Mouse (Mus musculus) urinary bladder, adult 2 months (tissue): Measurements from ENCODE around the gene Klk1b4. TPM values are rescaled to one million over a fixed set of nuclear protein-coding genes. Genes with fewer than 3 reads are reported as not detected.

Experiments
- DNase-seq: peaks from one replicate; pipeline ENCODE4 v3.0.0; 2022; ENCODE audit warnings: low spot score
- polyA plus RNA-seq: library from polyadenylated mRNA; depleted of rRNA; stranded (reverse); fragments of >200 nt; gene quantifications from 2 replicates; pipeline ENCODE4 v1.2.3, GENCODE M21; 2012; rRNA removed

Klk1b4 gene
- polyA plus RNA-seq, 1 experiment: not detected

DNA sequence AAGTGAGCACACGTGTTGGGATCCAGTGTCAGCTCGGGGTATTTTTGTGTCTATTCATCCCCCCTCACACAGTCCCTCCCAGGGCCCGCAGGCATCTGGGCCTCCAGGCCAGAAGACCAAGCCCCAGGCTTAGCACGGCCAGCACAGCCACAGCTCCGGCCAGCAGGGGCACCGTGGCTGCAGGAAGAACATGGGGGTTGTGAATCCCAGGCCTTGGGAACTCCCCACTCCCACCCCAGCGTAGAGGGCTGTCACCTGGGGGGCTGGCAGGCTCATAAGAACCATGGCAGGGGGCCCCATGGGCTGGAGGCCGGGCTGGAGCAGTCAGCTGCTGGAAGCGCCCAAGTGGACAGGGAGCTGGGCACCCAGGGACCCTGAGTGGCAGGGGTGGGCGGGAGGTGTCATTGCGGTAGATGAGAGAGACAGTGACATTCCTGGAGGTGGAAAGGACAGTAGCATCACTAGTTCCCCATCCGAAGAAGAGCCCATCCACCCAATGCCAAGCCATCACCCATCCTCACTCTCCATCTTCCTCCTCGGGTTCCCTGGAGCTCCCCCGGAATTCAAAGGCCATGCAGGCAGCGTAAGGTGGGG, 45.9 kb downstream of the Klk1b4 start:
- no peak for DNase-seq

DNA sequence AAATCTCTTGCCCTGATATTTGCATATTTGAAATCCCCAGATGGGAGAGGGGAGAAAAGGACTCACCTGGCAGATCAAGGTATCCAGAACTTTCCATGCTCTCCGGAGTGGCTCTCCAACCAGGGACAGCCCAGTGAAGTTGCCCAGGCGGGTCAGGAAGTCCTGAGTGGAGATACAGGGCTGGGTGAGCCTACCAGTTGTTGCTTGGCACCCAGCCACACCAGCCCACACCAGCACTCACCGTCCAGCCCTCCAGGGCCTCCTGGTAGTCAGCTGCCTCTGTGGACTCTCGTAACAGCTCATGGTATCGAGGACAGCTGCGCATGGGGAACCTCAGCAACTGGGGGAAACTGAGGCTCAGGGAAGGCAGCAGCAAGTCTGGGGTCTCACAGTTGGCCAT, 47.7 kb downstream of the Klk1b4 start:
- no peak for DNase-seq

DNA sequence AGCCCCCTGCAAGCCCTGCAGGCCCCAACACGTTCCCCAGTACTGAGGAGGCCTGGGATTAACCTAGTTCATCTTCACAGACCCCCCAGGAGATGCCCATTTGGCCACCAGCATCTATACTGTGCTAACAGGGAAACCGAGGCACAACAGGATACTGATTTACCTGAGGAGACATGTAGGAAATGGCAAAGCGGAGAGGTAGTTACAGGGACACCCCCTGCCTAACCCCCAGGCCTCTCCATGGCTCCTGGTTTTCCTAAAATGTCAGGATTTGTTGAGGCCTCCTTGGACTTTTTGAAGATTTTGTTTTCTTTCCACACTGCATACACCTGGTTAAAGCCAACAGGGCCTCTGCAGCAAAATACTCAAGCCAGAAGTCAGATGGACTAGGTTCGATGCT, 50.0 kb downstream of the Klk1b4 start, which contains the start of gene Acp4:
Gene Acp4 (minus strand): TSS at position 101 of the 400 bp plus-strand sequence.
- no peak for DNase-seq

DNA sequence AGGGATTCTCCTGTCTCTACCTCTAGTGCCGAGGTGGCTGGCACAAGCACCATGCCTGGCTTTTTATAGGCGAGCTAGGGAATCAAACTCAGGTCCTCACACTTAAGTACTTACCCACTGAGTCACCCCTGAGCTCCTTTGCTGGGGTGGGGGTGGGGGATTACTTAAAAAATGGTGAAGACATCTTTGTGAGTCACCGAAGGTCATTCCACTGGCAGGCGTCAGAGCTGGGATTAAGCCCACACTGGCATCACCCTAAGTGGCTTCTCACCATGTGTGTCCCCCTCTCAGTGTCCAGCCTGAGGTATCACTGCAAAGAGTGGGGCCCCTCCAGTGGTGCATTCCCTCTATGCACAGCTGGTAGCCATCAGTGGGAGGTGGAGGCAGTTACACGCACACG, 53.2 kb downstream of the Klk1b4 start:
- no peak for DNase-seq

DNA sequence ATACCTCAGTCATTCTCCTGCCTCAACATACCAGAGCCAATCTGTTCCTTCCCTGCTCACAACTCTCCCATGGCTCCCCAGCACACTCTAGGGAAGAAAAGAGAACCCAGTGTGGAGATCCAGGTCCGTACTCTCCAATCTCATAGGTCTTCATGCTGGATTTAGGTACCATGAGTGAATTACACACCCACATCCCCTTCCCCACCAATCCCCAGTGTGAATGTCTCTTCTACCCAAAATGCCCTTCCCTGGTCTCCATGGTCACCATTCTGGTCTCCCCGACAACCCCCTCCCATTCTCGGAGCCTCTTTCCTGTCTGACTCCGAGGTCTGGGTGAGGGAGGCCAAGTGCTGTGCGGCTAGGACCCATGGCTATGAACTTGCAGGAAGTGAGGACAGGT, 53.9 kb downstream of the Klk1b4 start, which contains the start of gene Gm15517:
Gene Gm15517 (plus strand): TSS at position 301 of the 400 bp plus-strand sequence.
- DNase-seq: no peak

Other genes with a start within 250 kb of the Klk1b4 start
- not detected in 2 replicates for gene Klk1b1, start 240.7 kb upstream of the Klk1b4 start, polyA plus RNA-seq
- gene Klk1b9, start 231.4 kb upstream of the Klk1b4 start, polyA plus RNA-seq: not detected in 2 replicates
- not detected in 2 replicates for gene Klk1b11, start 211.6 kb upstream of the Klk1b4 start, polyA plus RNA-seq
- gene Klk1b26, start 195.3 kb upstream of the Klk1b4 start, polyA plus RNA-seq: not detected in 2 replicates
- gene Klk1b27, start 155.1 kb upstream of the Klk1b4 start, polyA plus RNA-seq: not detected in 2 replicates
- not detected in 2 replicates for gene Klk1b21, start 105.1 kb upstream of the Klk1b4 start, polyA plus RNA-seq
- not detected in 2 replicates for gene Klk1b22, start 94.8 kb upstream of the Klk1b4 start, polyA plus RNA-seq
- not detected in 2 replicates for gene Klk1b16, start 70.7 kb upstream of the Klk1b4 start, polyA plus RNA-seq
- gene Klk1b24, start 19.2 kb upstream of the Klk1b4 start, polyA plus RNA-seq: not detected in 2 replicates
- gene Klk1b3, start 9.2 kb upstream of the Klk1b4 start, polyA plus RNA-seq: not detected in 2 replicates
- gene Klk1b5, start 8.5 kb downstream of the Klk1b4 start, polyA plus RNA-seq: not detected in 2 replicates
- 0.17 and 0.40 TPM in 2 replicates for gene Klk1, start 17.9 kb downstream of the Klk1b4 start, polyA plus RNA-seq
- gene Gm36864, start 28.7 kb downstream of the Klk1b4 start, polyA plus RNA-seq: not detected in 2 replicates
- 0.71 and 1.1 TPM in 2 replicates for gene 1700028J19Rik, start 39.3 kb downstream of the Klk1b4 start, polyA plus RNA-seq
- 100 and 125 TPM in 2 replicates for gene 2410002F23Rik, start 39.3 kb downstream of the Klk1b4 start, polyA plus RNA-seq
- gene Acp4, start 49.9 kb downstream of the Klk1b4 start, polyA plus RNA-seq: not detected in 2 replicates
- 0.65 TPM in 1 of 2 replicates, not detected in the other for gene Gm15517, start 54.0 kb downstream of the Klk1b4 start, polyA plus RNA-seq
- gene Clec11a, start 99.5 kb downstream of the Klk1b4 start, polyA plus RNA-seq: 17.2 and 19.7 TPM in 2 replicates
- gene Shank1, start 102.8 kb downstream of the Klk1b4 start, polyA plus RNA-seq: 0.85 and 1.9 TPM in 2 replicates
- gene Syt3, start 176.7 kb downstream of the Klk1b4 start, polyA plus RNA-seq: 4.1 and 4.3 TPM in 2 replicates
- 1.4 and 1.5 TPM in 2 replicates for gene 1700008O03Rik, start 178.4 kb downstream of the Klk1b4 start, polyA plus RNA-seq
- gene Lrrc4b, start 221.6 kb downstream of the Klk1b4 start, polyA plus RNA-seq: 1.7 and 2.3 TPM in 2 replicates